Mouse (Mus musculus): ENCODE measurements around the gene H6pd. TPM values are rescaled to one million over a fixed set of nuclear protein-coding genes. Genes with fewer than 3 reads are reported as not detected.

The H6pd gene
- polyA plus RNA-seq, 1 experiment from 2014 or later, result 11.4 TPM

DNA sequence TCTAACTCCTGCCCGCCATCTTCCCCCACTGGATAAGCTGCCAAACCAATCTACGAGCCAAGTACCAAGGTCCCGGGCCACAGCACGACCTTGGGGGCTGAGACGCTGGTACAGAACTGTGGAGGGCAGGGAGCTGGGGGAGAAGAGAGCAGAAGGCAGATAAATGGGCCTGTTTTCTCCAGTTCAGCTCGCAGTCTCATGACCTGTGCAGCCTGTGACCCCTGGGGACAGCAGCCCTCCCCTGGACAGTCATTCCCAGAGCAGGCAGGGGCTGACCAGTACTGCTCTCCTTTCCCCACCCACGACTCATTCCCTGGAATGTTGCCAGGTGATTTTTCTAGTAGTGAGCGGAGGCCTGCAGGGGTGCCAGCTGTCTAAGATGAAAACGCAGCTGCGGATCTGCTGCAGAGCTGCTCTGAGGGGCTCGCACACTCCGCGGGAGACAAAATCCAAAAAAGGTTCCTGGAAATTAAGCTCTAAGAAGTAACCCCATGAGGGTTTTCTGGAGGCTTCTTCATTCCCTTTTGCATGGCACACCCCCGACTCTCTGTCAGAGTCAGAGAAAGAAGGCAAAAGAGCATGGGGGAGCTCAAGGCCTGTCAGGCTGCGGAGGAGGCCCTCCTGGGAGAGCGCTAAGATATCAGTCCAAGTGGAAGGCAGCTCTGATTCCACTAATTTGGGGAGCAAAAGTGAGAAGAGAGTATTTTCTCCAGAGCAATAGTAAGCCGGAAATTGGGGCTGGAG is 30.9 kb downstream of the H6pd start:
- Histone ChIP-seq H3K27ac (ENCODE audit: low read length) (peak overlapping the region; percentile 63), H3K36me3 (ENCODE audit: control insufficient read depth, insufficient read depth) (peaks cover 11% of the 10 kb centered on the region), H3K4me2 (ENCODE audit: low read depth, low read length) (no peak overlapping the region), H3K27me3 (ENCODE audit: control insufficient read depth, insufficient read depth, low read length) (no peaks in the 10 kb centered on the region), H3K9me3 (replicated peaks; ENCODE audit: control insufficient read depth, low read length) (no peaks in the 10 kb centered on the region), H3K4me1 (ENCODE audit: control insufficient read depth, insufficient read depth, low read length) (peaks cover 33% of the 10 kb centered on the region), H3K4me3 (ENCODE audit: low read length) (no peak overlapping the region), H3K9ac (ENCODE audit: low read length) (no peak overlapping the region)
- ATAC-seq (replicated peaks; ENCODE audit: extremely low read depth, insufficient read depth, low FRiP score), result peak; percentile 54
- 37% methylated on average over 17 of the region's 17 CpGs for WGBS

DNA sequence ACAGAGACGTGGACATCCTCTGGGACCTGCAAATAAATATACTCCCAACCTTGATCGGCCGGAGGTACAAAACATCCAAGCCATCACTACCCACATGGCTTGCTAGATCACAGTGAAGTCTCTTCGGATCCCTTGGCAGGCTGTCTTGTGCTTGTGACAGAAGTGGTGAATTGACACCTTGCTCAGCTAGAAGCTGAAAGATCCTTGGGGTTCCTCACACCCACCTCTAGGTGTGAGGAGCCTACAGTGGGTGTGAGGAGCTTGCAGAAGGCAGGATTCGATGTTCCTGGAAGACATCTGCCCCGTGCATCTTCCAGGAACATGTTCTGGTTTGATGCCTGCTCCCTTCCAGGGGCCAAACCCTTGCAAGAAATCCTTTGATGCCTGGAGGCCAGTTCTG is 31.6 kb downstream of the H6pd start:
- 70% methylated on average over 6 of the region's 6 CpGs for WGBS
- H3K27ac ChIP-seq (ENCODE audit: low read length), result no peak overlapping the region
- peaks cover 11% of the 10 kb centered on the region for H3K36me3 ChIP-seq (ENCODE audit: control insufficient read depth, insufficient read depth)
- no peak overlapping the region for H3K4me3 ChIP-seq (ENCODE audit: low read length)
- no peak overlapping the region for H3K9ac ChIP-seq (ENCODE audit: low read length)
- no peak for ATAC-seq (replicated peaks; ENCODE audit: extremely low read depth, insufficient read depth, low FRiP score)
- H3K4me2 ChIP-seq (ENCODE audit: low read depth, low read length), result no peak overlapping the region
- H3K9me3 ChIP-seq (replicated peaks; ENCODE audit: control insufficient read depth, low read length), result no peaks in the 10 kb centered on the region
- H3K27me3 ChIP-seq (ENCODE audit: control insufficient read depth, insufficient read depth, low read length), result no peaks in the 10 kb centered on the region
- peaks cover 33% of the 10 kb centered on the region for H3K4me1 ChIP-seq (ENCODE audit: control insufficient read depth, insufficient read depth, low read length)

DNA sequence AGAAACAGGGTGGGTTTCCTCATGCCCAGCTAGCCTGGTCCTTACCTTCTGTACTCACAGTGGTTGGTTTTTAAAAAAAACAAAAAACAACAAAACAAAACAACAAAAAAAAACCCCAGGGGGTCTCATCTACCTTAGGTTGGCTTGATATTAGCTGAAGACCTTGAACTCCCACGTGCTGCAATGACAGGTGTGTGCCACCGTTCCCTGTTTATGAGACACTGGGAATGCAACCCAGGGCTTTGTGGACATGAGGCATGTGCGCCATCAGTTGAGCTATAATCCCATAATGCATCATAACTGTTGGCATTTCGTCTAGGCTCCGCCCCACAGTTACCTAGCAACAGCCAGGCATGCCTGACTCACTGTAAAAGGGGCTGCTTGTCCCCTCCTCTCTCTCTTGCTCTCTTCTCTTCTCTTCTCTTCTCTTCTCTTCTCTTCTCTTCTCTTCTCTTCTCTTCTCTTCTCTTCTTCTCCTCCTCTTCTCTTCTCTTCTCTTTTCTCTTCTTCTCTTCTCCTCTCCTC is 33.0 kb downstream of the H6pd start:
- 79% methylated on average over 5 of the region's 5 CpGs for WGBS
- no peak for ATAC-seq (replicated peaks; ENCODE audit: extremely low read depth, insufficient read depth, low FRiP score)
- H3K9ac ChIP-seq (ENCODE audit: low read length), result no peak overlapping the region

DNA sequence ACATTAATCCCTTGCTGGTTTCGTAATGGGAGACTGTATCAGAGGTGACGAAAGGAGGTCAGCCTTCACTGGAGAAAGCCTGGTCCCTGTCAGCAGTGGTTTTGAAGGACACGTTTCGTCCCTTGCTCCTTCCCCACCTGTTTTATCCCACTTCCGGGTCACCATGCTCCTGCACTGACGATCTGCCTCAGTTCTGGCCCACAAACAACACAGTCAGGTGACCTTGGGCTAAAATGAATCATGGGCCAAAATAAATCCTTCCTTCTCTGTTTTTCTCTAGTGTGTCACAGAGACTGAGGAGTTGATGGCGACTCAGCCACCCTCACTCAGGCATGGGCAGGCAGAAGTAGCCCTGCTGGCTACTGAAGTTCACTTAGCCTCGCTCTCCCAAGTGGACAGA is 33.5 kb downstream of the H6pd start:
- no peaks in the 10 kb centered on the region for H3K27me3 ChIP-seq (ENCODE audit: control insufficient read depth, insufficient read depth, low read length)
- ATAC-seq (replicated peaks; ENCODE audit: extremely low read depth, insufficient read depth, low FRiP score), result no peak
- no peak overlapping the region for H3K4me2 ChIP-seq (ENCODE audit: low read depth, low read length)
- no peak overlapping the region for H3K9ac ChIP-seq (ENCODE audit: low read length)
- H3K27ac ChIP-seq (ENCODE audit: low read length), result no peak overlapping the region
- no peaks in the 10 kb centered on the region for H3K36me3 ChIP-seq (ENCODE audit: control insufficient read depth, insufficient read depth)
- H3K9me3 ChIP-seq (replicated peaks; ENCODE audit: control insufficient read depth, low read length), result no peaks in the 10 kb centered on the region
- WGBS, result 48% methylated on average over 8 of the region's 8 CpGs
- peaks cover 33% of the 10 kb centered on the region for H3K4me1 ChIP-seq (ENCODE audit: control insufficient read depth, insufficient read depth, low read length)
- H3K4me3 ChIP-seq (ENCODE audit: low read length), result no peak overlapping the region

More for the DNA sequence above, 33.0 kb downstream of the H6pd start:
- H3K27me3 ChIP-seq (ENCODE audit: control insufficient read depth, insufficient read depth, low read length), result no peaks in the 10 kb centered on the region
- H3K27ac ChIP-seq (ENCODE audit: low read length), result no peak overlapping the region
- no peak overlapping the region for H3K4me3 ChIP-seq (ENCODE audit: low read length)
- H3K4me2 ChIP-seq (ENCODE audit: low read depth, low read length), result no peak overlapping the region
- H3K9me3 ChIP-seq (replicated peaks; ENCODE audit: control insufficient read depth, low read length), result no peaks in the 10 kb centered on the region
- H3K36me3 ChIP-seq (ENCODE audit: control insufficient read depth, insufficient read depth), result peaks cover 3% of the 10 kb centered on the region; the same call in 1 of the 2 replicates
- H3K4me1 ChIP-seq (ENCODE audit: control insufficient read depth, insufficient read depth, low read length), result peaks cover 33% of the 10 kb centered on the region

DNA sequence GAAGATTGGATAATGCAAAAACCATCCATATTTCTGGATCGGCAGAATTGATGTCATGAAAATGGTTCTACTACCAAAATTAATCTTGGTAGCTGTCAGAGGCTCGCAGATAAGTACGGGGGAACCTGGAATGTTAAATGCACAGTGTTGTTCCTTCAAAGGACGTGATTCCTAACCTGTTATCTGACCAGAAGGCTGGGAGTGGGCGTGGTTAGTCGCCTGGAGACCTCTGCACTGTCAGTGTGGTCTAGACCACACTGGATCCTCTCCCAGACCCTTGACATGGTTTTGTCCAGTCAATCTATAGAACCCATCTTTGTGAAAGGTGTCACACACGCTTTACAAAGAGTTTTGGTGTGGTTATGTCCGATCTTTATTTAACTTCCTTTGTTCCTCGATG is 37.4 kb downstream of the H6pd start:
- H3K9me3 ChIP-seq (replicated peaks; ENCODE audit: control insufficient read depth, low read length), result no peaks in the 10 kb centered on the region
- no peak overlapping the region for H3K27ac ChIP-seq (ENCODE audit: low read length)
- no peak overlapping the region for H3K9ac ChIP-seq (ENCODE audit: low read length)
- WGBS, result 53% methylated on average over 9 of the region's 9 CpGs
- H3K36me3 ChIP-seq (ENCODE audit: control insufficient read depth, insufficient read depth), result no peaks in the 10 kb centered on the region
- no peak for ATAC-seq (replicated peaks; ENCODE audit: extremely low read depth, insufficient read depth, low FRiP score)
- no peak overlapping the region for H3K4me2 ChIP-seq (ENCODE audit: low read depth, low read length)
- peaks cover 8% of the 10 kb centered on the region for H3K4me1 ChIP-seq (ENCODE audit: control insufficient read depth, insufficient read depth, low read length)
- no peak overlapping the region for H3K4me3 ChIP-seq (ENCODE audit: low read length)
- H3K27me3 ChIP-seq (ENCODE audit: control insufficient read depth, insufficient read depth, low read length), result no peaks in the 10 kb centered on the region

DNA sequence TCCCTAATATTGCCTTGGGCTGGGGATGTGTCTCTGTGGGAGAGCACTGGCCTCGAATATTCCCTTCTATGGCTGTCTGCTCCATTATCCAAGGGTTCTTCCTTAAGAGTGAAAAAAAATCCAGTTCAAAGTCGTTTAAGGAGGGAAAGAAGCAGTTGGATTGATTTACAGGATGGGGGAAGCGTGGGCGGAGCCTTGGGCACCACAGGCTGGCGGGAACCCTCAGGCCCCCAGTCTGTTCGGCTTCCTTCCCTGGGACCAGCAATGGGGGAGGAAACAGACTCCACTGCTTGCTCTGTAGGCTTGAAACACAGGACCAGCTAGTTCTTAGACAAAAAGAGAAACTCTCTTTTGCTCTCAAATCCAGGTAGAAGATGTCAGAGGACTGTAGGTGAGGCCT is 40.3 kb downstream of the H6pd start:
- Histone ChIP-seq H3K4me2 (ENCODE audit: low read depth, low read length) (no peak overlapping the region), H3K4me3 (ENCODE audit: low read length) (no peak overlapping the region), H3K9me3 (replicated peaks; ENCODE audit: control insufficient read depth, low read length) (no peaks in the 10 kb centered on the region; the same call in 1 of the 2 replicates), H3K9ac (ENCODE audit: low read length) (no peak overlapping the region), H3K27me3 (ENCODE audit: control insufficient read depth, insufficient read depth, low read length) (no peaks in the 10 kb centered on the region), H3K4me1 (ENCODE audit: control insufficient read depth, insufficient read depth, low read length) (peaks cover 4% of the 10 kb centered on the region; the same call in 1 of the 2 replicates), H3K27ac (ENCODE audit: low read length) (no peak overlapping the region), H3K36me3 (ENCODE audit: control insufficient read depth, insufficient read depth) (no peaks in the 10 kb centered on the region)
- WGBS, result 53% methylated on average over 6 of the region's 6 CpGs
- no peak for ATAC-seq (replicated peaks; ENCODE audit: extremely low read depth, insufficient read depth, low FRiP score)

DNA sequence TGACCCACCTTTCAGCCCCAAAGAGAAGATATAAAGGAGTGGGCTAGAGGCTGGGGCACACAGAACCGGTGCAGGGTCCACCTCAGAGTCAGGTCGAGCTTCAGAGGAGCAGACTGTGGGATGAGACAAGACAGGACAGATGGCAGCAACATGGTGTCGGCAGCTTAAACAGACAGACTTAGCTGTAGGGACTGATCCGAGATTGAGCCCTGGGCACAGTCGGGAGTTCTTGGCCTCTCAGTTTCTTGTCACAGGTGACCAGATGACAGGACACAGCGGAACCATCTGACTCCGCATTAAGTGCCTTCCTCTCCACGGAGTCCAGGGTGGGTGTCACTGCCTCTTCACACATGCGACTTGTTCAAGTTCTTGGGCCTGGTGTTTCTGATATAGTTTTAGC is 41.9 kb downstream of the H6pd start:
- Histone ChIP-seq H3K9me3 (replicated peaks; ENCODE audit: control insufficient read depth, low read length) (peaks cover 4% of the 10 kb centered on the region), H3K4me2 (ENCODE audit: low read depth, low read length) (no peak overlapping the region), H3K9ac (ENCODE audit: low read length) (no peak overlapping the region), H3K27ac (ENCODE audit: low read length) (no peak overlapping the region), H3K4me1 (ENCODE audit: control insufficient read depth, insufficient read depth, low read length) (peaks cover 4% of the 10 kb centered on the region; the same call in 1 of the 2 replicates), H3K36me3 (ENCODE audit: control insufficient read depth, insufficient read depth) (no peaks in the 10 kb centered on the region), H3K27me3 (ENCODE audit: control insufficient read depth, insufficient read depth, low read length) (no peaks in the 10 kb centered on the region), H3K4me3 (ENCODE audit: low read length) (no peak overlapping the region)
- WGBS, result 89% methylated on average over 9 of the region's 9 CpGs
- no peak for ATAC-seq (replicated peaks; ENCODE audit: extremely low read depth, insufficient read depth, low FRiP score)

DNA sequence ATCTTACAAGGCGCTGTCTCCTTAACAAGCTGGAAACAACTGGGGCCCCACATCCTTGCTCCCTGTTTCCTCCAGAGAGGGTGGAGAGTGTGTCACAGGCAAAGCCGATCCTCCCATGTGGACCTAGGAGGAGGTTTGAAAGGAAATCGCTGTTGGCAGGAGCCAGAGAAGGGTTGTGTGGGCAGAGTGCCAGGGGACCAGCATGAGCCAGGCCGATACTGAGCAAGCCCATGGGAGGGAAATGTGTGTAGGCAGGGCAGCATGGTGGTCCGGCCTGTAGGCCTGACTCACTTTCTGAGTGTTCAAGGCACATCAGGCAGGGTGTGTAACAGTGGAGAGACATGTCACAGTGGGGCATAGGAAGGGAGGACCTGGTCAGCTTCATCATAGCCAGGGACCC is 42.6 kb downstream of the H6pd start:
- Histone ChIP-seq H3K9me3 (replicated peaks; ENCODE audit: control insufficient read depth, low read length) (peaks cover 4% of the 10 kb centered on the region), H3K27me3 (ENCODE audit: control insufficient read depth, insufficient read depth, low read length) (no peaks in the 10 kb centered on the region), H3K4me2 (ENCODE audit: low read depth, low read length) (no peak overlapping the region), H3K4me1 (ENCODE audit: control insufficient read depth, insufficient read depth, low read length) (peaks cover 4% of the 10 kb centered on the region; the same call in 1 of the 2 replicates), H3K9ac (ENCODE audit: low read length) (no peak overlapping the region), H3K27ac (ENCODE audit: low read length) (no peak overlapping the region), H3K4me3 (ENCODE audit: low read length) (no peak overlapping the region), H3K36me3 (ENCODE audit: control insufficient read depth, insufficient read depth) (no peaks in the 10 kb centered on the region)
- WGBS, result 33% methylated on average over 5 of the region's 5 CpGs
- ATAC-seq (replicated peaks; ENCODE audit: extremely low read depth, insufficient read depth, low FRiP score), result peak; percentile 61

DNA sequence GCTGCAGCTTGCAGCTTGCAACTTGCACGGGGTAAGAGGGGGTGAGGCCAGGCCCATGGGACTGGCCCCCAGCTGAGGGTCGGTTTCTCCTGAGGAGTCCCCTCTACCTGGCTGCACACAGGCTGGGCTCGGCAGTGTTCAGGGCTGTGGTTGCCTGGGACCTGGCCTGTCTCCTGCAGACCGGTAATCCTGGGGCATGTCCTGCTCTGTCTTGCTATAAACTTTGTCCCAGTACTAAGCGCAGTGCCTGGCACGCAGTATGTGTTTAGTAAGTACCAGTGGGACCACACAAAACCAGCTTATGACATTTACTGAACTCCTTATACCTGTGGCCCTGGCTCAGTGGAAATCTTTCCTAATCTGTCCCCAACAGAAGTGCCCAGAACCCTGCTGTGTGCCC is 43.2 kb downstream of the H6pd start:
- Histone ChIP-seq H3K9ac (ENCODE audit: low read length) (peak overlapping the region; percentile 28; the same call in 1 of the 2 replicates), H3K27me3 (ENCODE audit: control insufficient read depth, insufficient read depth, low read length) (no peaks in the 10 kb centered on the region), H3K4me2 (ENCODE audit: low read depth, low read length) (no peak overlapping the region), H3K9me3 (replicated peaks; ENCODE audit: control insufficient read depth, low read length) (peaks cover 4% of the 10 kb centered on the region), H3K36me3 (ENCODE audit: control insufficient read depth, insufficient read depth) (no peaks in the 10 kb centered on the region), H3K4me3 (ENCODE audit: low read length) (no peak overlapping the region), H3K4me1 (ENCODE audit: control insufficient read depth, insufficient read depth, low read length) (peaks cover 4% of the 10 kb centered on the region; the same call in 1 of the 2 replicates), H3K27ac (ENCODE audit: low read length) (no peak overlapping the region)
- ATAC-seq (replicated peaks; ENCODE audit: extremely low read depth, insufficient read depth, low FRiP score), result no peak
- WGBS, result 71% methylated on average over 6 of the region's 6 CpGs
